Mouse (Mus musculus) olfactory bulb, adult 2 months (tissue): Measurements from ENCODE around the gene Tmigd3. TPM values are rescaled to one million over a fixed set of nuclear protein-coding genes. Genes with fewer than 3 reads are reported as not detected.

Experiments
- H3K27ac ChIP-seq: fragments of 200-500 bp; 2 replicates; pipeline ENCODE4 v1.5.1; 2012; ENCODE audit warnings: low read depth, low read length; ENCODE audit not compliant: insufficient read depth
- H3K4me1 ChIP-seq: fragments of 200-500 bp; 2 replicates; pipeline ENCODE4 v1.6.1; 2012; ENCODE audit warnings: low read length; ENCODE audit not compliant: control insufficient read depth, insufficient read depth
- H3K4me3 ChIP-seq: fragments of 200-500 bp; 2 replicates; pipeline ENCODE4 v1.5.1; 2012; ENCODE audit warnings: mild to moderate bottlenecking, low read depth, low read length, moderate library complexity; ENCODE audit not compliant: insufficient read depth
- CTCF ChIP-seq: fragments of 200-500 bp; IDR thresholded peaks from 2 replicates; pipeline ENCODE4 v1.5.1; 2012; ENCODE audit warnings: low read depth, mild to moderate bottlenecking, low read length, moderate library complexity; ENCODE audit not compliant: insufficient read depth
- POLR2A ChIP-seq: fragments of 200-500 bp; IDR thresholded peaks from 2 replicates; pipeline ENCODE4 v1.6.1; 2012; ENCODE audit warnings: mild to moderate bottlenecking, low read depth, low read length, moderate library complexity; ENCODE audit not compliant: insufficient read depth
- WGBS: fragments of 180-500 bp; shearing (Covaris S2); methylation state at CpG from one replicate; pipeline ENCODE4 v1.1.7; 2018; 5-methylcytosine and 5-hydroxymethylcytosine counted together
- polyA plus RNA-seq: library from polyadenylated mRNA; stranded (reverse); fragments of >200 nt; gene quantifications from 2 replicates; pipeline ENCODE4 v1.2.4, GENCODE M21; 2012; ENCODE audit warnings: low replicate concordance; ENCODE audit not compliant: missing spikeins, insufficient read depth, insufficient read length

The Tmigd3 gene
- polyA plus RNA-seq, 1 experiment, result not detected

DNA sequence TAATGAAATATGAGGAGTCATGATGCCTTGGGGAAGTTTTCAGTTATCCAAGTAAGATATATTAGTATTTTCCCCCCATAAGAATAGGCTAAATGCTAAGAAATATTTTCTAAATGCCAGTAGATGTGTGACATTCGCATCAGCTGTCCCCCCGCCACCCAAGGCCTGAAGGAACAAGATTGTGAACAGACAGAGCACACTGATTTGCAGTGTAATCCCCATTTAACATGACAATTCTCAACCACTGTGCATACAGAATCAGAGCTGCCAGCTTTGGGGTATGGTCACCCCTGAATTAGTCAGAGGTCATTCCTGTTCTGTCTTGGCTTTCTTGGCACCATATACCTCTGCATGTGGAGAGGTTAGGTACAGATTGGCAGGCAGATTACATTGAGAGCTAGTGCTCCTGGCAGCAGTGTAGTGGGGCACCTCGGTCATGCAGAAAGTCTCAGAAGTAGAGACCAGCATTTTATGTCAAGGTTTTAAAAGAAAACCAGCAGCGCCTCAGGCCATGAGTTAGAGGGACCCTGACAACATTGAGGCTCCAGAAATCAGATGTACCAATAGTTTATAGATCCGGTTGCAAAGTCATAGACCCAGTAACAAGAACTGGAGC is 101.2 kb downstream of the Tmigd3 start:
- 86% methylated on average over 5 of the region's 5 CpGs for WGBS
- TF ChIP-seq POLR2A (no peak), CTCF (no peak)
- Histone ChIP-seq H3K4me1 (no peaks in the 10 kb centered on the region), H3K27ac (no peak overlapping the region), H3K4me3 (no peak overlapping the region)

DNA sequence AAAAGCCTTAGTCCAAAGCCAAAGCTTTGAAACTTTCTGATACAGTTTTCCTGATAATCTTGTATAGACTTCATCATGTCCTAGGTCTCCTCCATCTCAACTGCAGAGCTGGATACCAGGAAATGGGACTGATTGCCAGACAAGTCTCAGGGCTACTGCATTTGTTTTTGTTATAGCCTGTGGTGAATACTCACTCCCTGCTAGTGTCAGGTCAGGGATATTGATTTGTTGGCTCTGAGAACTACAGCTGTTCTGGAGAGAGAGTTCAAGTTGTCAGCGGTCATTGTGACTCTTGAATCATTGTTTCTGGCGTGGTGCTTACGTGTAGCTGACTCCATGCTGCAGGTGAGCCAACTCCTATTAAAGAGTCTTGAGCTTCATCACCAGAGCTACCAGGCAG is 102.7 kb downstream of the Tmigd3 start, which contains the start of gene Ovgp1:
Gene Ovgp1 (plus strand): TSS at position 301 of the 400 bp plus-strand sequence.
- WGBS, result 87% methylated on average over 3 of the region's 3 CpGs
- no peak within 1 kb of the TSS for H3K27ac ChIP-seq
- no peak within 1 kb of the TSS for H3K4me3 ChIP-seq
- TF ChIP-seq CTCF (no peak), POLR2A (no peak)
- H3K4me1 ChIP-seq, result no peaks in the 10 kb centered on the region

Other genes with a start within 250 kb of the Tmigd3 start
- gene Ddx20, start 183.3 kb upstream of the Tmigd3 start, polyA plus RNA-seq, result not detected in 2 replicates
- gene Inka2, start 166.3 kb upstream of the Tmigd3 start, polyA plus RNA-seq, result not detected in 2 replicates
- not detected in 2 replicates for gene Rap1a, start 69.6 kb upstream of the Tmigd3 start, polyA plus RNA-seq
- not detected in 2 replicates for gene Adora3, start within 50 bp of the Tmigd3 start, polyA plus RNA-seq
- not detected in 2 replicates for gene I830077J02Rik, start 61.8 kb downstream of the Tmigd3 start, polyA plus RNA-seq
- not detected in 2 replicates for gene Wdr77, start 88.5 kb downstream of the Tmigd3 start, polyA plus RNA-seq
- 1,422 TPM in 1 of 2 replicates, not detected in the other for gene Atp5f1, start 89.2 kb downstream of the Tmigd3 start, polyA plus RNA-seq
- gene Ovgp1, start 102.8 kb downstream of the Tmigd3 start, polyA plus RNA-seq, result not detected in 2 replicates
- gene Pifo, start 143.7 kb downstream of the Tmigd3 start, polyA plus RNA-seq, result not detected in 2 replicates
- not detected in 2 replicates for gene Chil5, start 161.9 kb downstream of the Tmigd3 start, polyA plus RNA-seq
- gene Chia1, start 242.3 kb downstream of the Tmigd3 start, polyA plus RNA-seq, result not detected in 2 replicates